Mouse (Mus musculus): Measurements from ENCODE around the gene Bpifb5.
"Not testable (repeated sequence)": the region's sequence is repeated elsewhere in the genome, so short reads cannot be mapped to it uniquely, and the experiment has no call there.

The Bpifb5 gene

DNA sequence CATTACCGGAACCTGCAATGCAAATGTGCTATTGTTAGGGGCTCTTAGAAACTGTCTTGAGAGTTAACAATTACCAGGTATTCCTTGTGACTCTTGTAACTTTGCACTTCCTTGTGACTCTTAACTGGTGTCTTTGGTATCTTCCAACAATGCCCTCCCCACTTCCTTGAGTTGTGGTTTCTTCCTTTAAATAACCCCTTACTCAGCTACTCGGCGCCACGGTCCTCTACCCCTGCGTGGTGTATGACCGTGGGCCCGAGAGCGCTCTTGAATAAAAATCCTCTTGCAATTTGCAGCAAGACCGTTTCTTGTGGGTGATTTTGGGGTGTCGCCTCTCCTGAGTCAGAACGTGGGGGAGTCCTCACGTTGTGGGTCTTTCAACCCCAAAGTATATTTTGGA is 19.2 kb downstream of the Bpifb5 start:
- not testable (repeated sequence) for DNase-seq

DNA sequence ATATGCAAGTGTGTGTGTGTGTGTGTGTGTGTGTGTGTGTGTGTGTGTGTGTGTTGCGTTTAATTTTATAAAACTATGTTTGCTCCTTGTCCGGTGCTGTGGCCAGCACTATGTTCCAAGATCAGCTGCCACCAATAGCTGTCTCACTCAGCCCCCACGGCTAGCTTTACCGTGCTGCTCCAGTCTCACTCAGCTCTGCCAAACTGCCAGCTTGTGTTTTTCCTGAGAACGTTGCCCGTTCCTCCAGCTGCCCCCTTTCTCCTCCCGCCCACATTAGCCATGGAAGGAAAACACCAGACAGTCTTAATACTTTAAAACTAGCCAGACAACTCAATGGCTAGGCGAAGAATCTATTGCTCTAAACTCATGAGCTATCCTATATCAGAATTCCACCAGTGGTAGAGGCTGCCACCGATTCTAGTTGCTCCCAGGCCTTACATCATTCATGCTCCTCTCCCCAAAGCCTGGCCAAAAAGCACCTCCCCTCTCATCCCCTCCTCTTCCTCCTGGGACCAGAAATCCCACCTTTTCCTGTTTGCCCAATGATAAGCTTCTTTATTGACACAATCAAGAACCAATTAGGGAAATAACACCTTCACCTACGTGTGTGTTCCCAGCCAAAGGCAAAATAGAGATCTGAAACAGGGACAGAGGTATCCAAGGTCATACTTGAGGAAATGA is 20.0 kb downstream of the Bpifb5 start:
- no peak for DNase-seq

DNA sequence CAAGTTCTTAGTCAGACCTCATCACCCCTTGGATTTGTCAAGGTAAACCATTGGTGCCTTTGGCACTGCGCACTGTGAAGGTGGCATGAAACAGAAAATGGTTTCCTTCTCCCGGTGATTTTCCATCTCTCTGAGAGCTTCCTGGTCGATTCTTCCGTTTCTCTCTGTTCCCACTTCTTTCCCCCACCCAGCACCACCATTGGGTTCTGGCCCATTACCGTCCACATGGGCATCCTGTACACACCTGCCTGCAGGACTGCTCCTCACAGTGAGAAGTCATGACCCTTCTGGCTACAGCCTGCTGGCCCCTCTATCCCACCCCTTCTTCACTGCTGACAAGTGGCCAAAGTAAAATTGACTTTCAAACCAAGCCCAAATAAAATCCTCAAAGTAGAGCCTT is 21.8 kb downstream of the Bpifb5 start:
- DNase-seq = no peak

DNA sequence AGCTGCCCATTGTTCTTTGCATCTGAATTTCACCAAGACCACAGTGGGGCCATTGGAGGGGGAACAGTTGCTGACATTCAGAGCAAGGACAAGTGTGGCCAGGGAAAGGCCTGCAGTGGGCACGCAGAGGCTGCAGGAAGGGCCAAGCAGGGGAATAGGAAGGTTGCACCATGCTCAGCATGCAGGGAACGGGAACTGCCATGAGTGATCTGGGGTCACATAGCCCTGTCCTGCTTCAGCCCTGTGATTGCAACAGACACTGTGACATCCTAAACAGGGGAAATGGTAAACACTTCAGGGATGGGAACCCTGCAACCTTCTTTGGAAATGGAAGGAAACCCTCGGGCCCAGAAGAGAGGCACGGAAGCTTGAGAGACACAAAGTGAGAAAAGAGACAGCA is 31.7 kb downstream of the Bpifb5 start:
- not testable (repeated sequence) for DNase-seq

DNA sequence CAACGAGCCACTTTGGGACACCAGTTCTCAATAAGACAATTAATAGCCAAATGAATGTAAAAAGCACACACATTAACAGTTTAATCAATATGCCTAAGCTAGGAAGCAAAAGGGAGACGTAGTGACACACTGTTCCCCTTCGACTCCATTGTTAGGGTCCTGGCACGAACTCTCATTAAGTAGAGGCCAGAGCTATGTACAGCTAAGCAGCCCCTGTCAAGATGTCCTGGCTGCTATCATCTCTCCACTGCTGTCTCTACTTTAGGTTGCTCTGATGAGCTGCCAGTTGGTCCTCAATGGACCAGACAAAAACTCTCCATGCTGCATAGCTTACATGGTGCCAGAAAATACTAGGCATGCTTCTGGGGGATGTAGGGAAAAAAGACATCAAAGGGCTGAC is 32.2 kb downstream of the Bpifb5 start:
- no peak for DNase-seq

DNA sequence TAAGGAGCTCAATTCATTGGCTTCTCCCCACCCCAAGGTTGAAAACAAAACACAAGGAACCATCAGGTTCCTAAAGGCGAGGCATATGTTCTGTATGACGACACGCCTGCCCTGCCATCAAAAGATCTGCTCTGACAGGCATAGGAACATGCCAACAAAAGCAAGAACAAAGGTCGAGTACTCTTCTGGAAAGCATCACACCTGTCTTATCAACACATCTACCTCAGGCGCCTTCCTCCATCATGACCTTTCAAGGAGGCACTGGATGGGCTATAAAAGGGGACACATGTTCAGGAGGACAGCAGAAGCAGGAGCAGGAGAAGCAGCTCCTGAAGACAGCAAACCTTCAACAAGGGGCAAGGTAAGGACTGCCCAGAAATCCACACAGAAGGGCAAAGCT is 34.0 kb downstream of the Bpifb5 start, which contains the start of gene Bpifb9a:
Bpifb9a (plus strand) TSS at position 301 of the 400 bp plus-strand sequence.
- not testable (repeated sequence) for DNase-seq

DNA sequence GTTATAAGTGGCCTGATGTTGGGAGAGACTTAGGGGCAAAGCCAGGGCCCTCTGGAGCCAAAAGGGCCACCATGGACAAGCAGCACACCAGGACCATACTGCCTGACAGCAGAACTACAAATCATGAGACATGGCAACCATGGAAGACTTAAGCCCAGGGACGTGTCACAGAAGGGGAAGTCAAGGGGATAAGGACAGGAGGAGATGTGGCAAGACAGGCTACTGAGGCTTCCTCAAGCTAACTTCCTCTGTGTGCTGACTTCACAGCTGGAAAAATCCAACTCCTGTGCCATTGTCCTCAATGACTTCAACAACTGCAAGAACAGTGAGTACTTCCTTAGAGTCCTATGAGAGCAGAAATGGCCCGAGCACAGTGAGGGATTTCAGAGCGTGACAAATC is 40.9 kb downstream of the Bpifb5 start:
- DNase-seq = not testable (repeated sequence)

Data from cerebellum, postnatal 36 days (tissue).